Mouse (Mus musculus): ENCODE data around the gene Tmem247.
A peak's percentile ranks its signal among the peaks of the same experiment; 100 is the strongest.

Gene Tmem247

DNA sequence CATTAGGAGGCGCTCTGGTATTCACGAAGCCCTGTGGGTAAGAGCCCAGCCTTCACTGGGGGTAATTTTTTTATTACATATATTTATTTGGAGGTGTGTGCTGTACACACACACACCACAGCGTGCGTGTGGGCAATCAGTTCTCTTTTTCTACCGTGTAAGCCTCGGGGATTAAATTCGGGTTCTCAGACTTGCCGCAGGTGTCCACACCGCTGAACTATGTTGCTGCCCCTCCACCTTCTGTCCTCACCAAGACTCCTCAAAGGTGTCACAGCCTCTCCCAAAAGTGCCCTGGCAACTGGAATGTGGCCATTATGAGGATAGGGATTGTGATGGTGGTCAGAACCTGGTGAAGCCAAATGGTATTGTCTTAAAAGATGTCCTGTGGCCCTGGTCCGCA lies at the start of gene Tmem247:
TSS of gene Tmem247 (plus strand) at position 301 of the 400 bp plus-strand sequence.
- DNase-seq: no peak

DNA sequence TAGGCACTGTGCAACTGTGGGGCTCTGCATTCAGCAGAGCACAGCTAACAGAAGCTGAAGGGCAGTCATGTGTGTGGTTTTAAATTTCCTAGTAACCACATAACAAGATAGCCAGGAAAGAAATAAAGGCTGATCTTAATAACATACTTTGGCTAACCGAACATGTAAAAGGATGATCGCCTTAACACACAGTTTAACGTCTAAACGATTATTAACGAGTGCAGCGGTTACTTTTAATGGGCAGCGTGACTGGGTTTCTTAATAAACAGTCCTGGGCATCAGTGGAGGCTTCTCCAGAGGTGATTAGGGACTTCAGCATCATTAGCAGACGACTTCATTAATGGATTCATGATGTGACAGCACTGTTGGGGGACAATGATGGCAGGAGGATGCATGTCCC lies 46.6 kb upstream of the Tmem247 start:
- no peak for DNase-seq

DNA sequence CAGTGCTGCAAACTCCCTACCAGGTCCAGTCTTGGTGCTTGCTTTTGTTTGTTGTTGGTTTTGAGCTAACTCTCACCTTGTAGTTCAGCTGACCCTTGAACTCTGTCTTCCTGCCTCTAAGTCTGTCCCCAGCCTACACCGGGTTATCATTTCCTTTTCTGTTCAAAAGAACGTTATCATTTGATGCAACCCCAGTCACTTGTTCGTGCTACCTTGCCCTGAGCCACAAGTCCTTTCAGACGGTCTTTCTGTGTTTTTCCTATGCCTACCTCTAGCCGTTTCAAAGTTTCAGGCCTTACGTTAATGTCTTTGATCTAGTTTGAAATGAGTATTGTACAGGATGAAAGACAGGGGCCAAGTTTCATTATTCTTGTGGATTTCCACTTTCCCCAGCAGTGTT lies 44.5 kb upstream of the Tmem247 start:
- DNase-seq: peak; percentile 19

DNA sequence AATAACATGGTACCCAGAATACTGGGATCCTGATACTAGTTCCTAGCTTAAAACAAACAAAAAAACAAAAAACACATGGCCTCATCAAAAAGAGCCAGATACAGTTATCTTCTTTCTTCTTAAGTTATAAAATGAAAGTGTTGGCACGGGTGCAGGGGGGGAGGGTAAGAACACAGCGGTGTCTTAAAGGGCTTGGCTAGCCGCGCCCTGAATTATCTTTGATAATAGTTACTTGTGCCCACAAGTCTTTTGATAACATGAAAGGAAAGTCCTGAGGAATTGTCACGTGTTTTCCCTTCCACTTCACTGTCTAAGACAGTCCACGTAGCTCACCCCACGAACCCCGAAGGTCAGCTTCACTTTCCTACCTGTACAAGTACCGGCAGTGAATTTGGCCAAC lies 40.2 kb upstream of the Tmem247 start:
- DNase-seq: no peak

DNA sequence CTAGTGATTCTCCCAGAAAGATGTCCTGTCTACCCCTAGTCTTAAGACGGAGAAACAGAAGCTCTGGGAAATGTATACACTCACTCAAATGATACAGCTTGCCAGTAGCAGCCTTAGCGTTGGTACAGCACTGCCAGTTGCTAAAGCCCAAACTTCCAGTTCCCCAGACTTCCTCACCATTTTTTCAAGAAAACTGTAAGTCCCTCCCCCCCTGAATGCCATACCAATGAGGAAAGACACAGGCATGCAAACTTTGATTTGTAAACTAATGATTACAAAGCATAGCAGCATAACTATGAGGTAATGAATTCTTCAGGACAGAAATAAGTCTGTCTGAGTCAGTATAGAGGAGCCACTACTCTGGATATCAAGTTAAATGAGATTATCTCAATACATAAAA lies 39.4 kb upstream of the Tmem247 start:
- no peak for DNase-seq

DNA sequence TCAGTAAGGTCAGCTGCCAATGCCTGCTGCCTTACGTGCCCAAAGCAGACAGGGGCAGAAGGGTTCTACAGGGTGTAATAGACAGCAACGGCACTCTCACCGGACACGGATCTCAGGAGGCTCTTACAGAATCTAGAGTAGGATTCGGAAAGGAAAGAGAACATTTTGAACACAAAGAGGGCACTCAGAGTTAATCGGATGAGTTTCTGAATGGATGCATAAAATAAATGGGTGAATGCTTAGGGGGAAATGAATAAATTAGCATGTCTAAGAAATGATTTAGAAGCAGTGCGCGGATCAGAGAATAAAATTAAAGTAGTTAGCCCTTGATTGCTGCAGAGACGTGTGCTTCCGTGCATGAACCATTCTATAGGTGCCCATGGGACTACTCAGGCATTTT lies 37.1 kb upstream of the Tmem247 start:
- no peak for DNase-seq

DNA sequence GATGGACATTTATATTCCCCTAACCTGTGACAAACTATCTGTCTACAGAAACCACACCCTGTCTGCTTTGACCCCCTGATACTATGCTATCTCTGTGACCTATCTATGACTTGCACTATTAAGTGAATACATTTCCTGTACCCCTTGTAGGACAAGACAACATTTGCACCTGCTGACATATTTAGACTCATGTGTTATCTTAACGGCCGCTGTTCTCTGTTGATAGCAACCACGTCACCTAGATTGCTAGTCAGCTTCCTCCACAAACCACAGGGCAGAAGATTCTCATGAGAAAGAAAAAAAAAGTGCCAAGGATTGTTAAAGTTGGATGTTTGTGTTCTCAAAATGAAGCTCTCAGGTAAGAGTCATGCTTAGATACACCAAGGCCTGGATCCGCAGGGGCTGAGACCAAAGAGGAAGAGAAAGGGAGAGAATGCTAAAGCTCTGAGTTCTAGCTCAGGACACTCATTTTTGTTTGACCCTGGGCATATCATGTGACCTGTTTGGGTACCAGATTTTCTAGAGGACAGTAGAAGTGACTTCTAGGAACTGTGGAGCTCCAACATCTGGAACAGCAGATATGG lies 36.6 kb upstream of the Tmem247 start:
- DNase-seq: peak; percentile 16

DNA sequence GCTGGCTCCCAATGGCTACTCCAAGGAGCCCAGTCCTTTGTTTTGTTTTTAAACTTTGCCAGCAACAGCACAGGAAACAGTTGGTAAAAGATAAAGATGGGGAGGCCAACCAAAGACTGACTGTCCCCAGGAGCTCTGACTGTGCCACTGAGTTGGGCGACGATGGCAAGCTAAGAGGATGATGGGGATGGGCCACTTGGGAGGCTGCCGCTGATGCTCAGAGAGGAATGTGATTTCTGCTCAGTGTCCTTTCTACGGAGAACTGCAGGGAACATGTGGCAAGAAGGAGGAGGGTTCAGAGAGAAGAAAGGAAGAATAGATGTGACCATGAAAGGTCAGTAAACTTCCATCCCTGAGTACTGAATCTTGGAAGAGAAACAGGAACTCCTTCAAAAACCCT lies 22.0 kb upstream of the Tmem247 start:
- no peak for DNase-seq

DNA sequence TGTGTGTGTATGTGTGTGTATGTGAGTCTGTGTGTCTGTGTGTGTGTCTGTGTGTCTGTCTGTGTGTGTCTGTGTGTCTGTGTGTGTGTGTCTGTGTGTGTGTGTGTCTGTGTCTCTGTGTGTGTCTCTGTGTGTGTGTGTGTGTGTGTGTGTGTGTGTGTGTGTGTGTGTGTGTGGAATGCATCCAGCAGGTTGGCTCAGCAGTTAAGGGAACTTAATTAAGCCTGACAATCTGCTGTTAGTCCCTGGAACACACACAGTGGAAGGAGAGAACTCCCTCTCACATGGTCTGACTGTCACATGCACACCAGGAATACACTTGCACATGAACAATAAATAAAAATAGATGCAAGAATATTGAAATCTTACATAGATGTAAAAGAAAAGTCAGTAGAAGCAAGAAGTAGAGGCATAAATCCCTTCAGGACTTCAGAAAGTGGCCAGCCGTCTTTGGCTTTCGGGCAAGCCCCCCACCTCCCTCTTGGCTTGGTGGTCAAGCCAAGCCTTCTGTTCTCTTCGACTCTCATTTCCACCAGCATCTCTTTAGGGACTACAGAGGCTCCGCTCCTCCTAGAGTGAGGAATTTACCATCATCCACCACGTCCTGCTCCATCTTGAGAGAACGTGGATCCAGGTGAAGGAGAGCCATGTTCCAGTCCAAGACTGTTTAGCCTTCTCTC lies 19.5 kb upstream of the Tmem247 start:
- no peak for DNase-seq

DNA sequence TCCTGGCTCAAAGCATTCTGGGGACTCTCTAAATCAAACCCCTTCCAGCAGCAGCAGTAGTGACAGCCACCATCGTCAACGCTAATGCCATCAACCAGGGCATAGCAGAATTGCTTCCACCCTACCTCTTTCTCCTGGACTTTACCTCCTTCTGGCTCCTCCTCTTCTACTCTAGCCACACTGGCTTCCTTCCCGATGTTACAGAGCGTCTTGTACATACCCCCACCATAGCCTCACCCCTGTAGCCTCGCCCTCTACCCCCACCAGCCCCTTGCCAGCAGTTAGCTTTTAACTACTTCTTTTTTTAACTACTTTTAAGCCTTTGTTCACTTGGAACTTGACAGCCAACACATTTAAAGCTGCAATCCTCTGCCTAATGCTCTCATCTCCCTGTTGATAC lies 17.3 kb upstream of the Tmem247 start:
- no peak for DNase-seq

DNA sequence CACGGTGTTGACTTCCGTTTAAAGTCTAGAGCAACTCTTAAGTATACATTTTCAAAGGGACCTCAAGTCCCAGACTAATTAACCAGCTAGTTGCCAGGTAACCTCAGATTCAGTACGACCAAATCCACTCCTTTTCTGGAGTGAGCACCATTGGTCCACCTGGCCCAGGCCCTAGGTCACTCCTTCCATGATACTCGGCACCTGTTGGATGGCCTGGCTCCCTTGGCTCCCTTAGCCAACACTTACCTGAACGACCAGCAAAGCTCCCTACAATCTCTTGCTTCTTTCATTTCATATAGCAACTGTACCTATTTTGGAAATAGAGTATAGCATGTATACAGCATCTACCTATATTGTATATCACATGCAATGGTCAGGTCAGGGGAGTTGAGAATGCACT lies 16.6 kb upstream of the Tmem247 start:
- DNase-seq: no peak

DNA sequence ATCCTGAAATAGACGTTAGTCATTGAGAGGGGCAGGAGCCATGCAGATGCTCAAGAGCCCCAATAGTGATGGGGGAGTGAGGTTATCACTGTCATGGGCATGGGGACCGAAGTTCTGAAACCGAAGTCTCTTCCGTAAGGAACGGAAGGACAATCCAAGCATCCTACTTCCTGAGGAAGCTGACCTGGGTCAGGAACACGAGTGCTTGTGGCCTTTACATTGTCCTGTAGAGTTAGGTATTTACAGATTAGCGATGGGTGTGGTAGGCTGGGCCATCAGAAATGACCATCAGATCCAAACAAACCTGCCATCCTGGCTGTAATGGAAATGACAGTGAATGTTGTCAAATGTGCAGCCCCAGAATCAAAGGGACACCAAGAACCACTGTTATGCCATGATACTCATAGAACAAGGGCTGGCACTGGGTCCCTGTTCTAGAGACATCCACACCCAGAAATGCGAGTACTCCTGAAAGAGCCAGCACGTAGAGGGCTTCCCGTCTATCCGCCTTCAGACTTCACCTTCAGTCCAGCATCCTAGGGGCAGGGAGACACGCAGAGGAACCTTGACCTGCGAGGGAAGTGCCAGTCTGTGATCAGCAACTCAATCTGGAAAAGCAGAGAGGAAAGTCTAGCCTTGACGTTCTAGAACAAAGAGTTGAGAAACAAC lies 14.6 kb upstream of the Tmem247 start:
- no peak for DNase-seq

DNA sequence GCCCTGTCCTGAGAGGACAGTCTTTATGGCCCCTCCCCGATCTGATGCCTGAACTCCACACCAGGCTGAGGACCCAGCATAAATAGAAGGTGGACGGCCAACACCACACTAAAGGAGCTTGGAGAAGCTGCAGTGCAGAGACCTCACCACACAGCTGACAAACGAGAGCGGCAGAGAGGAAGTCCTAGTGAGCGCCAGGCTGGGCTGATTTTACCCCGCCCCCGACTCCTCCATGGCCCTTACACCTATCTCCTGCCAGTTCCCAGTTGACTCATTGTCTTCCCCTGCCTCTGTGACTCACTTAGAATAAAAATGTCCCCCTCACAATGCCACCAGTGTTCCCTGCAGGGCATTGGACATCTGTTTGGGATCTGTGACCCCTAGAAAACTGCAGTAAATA lies 13.6 kb upstream of the Tmem247 start:
- peak; percentile 61 for DNase-seq

DNA sequence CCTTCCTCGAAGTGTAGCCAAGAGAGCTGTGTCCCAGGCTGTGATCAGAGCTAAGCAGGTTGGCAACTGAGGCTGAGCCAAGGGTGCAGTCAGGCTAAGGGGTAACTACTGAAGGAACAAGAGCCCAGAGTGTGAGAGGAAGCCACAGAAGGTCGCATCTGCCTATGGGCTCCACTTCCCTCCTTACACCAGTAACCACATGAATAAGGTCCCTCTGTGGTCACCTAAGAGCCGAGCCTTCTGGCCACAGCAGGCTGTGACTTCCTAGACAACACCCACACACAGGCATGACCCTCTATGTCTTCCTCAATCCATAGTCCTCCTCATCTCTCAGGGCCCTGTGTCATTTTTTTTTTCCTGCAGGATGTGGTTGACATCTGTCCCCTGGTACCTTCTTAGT lies 12.9 kb upstream of the Tmem247 start:
- DNase-seq: no peak

DNA sequence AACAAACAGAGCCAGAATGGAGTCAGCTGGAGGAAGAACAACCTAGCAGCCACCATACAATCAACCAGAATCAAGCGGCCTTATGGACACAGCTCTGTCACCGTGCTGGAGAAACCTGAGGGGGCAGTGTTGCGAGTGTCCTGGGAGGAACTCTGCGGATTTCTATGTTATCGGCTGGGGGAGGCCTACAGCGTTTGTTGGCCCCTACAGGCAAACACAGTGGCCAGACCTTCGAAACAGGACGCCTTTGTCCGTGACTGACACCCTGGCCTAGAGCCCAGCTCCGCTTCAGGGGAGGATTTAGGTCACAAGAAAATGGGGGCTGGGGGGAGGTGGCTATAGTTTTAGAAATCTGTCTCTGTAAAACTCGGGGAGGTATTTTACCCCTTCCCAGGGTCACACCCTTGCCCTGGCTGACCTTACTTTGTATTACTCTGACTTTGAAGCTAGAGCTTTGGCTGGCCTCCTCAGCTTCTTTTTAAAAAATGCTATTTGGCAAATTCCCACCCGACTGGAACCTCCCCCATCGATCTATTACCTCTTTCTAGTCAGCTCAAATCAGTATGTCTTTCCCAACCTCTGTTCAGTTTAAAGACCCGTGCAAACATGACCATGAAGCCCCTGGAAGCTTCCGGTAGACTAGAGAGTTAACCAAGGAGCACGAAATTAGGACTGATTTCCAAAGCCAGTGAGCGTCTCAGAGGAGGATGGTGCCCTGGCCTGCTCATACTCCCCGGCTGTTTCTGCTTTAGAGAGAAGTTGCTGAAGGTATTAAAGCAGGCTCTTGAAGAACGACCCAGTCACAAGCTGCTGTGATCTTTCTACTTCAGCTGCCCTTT lies 11.6 kb upstream of the Tmem247 start:
- peak; percentile 5 for DNase-seq

DNA sequence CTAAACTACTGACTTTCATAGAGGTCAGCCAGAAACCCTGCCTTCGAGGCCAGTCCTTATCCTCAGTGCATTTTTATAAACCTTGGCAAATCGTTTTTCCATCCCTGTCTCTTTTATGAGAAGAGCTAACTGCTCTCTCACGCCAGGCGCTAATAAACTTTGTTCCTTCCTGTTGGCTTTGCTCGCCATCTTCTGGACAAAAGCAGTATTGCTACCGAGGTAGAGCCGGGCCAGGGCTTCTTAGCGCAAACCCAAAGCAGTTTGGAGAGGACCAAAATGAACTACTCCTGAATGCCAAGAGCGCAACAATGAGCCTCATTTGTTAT lies 11.0 kb upstream of the Tmem247 start:
- DNase-seq: peak; percentile 82

DNA sequence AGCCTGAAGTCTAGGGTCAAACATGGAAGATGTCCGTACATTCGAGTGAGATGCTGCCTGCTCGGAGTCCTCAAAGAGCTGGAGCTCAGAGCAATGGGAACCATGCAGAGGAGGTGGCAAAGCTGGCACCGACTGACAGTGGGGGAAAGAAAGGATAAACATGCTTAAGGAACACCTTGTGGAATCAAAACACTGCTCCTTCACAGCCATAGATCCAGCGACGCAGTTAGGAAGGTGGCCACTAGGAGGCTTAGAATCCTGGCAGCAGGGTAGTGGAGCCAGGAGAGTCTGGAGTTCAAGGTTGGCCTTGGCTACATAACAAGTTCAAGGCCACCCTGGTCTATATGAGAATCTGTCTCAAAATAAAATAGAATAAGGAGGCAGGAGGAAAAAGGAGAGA lies 10.5 kb upstream of the Tmem247 start:
- peak; percentile 18 for DNase-seq

DNA sequence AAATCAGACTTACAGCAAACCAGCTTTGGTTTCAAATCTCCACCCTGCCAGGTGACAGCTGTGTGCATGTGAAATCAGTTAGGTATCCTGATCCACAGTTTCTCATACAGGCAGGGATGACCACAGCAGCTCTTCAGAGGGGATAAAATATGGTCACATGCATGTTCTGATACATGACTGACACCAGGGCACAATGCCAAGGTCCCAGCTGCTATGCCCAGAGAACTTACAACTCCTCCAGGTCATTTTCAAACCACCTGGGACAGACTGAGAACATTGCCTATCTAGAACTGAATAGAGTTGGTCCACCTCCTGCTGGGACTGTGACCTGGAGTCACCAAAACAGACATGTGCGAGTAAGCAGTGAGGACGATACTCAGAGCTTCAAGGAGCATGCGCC lies 10.1 kb upstream of the Tmem247 start:
- DNase-seq: no peak

DNA sequence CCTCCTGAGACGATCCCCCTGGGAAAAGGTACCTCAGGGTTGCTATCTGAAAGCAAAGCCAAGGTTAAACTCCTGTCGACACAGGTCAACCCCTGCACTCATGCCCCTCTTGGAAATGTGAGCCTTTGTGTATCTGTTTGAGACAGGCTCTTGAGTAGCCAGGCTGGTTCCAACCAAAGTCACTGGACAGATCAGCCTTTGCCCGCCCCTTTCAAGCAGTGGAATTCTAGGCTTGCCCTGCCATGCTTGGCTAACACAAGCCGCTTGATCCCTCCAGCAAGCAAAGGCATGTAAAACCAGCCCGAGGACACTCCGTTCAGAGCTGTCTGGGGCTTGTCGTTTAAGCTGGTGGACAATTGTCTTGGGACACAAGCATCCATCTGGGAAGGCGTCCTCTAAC lies 8.8 kb upstream of the Tmem247 start:
- DNase-seq: no peak

DNA sequence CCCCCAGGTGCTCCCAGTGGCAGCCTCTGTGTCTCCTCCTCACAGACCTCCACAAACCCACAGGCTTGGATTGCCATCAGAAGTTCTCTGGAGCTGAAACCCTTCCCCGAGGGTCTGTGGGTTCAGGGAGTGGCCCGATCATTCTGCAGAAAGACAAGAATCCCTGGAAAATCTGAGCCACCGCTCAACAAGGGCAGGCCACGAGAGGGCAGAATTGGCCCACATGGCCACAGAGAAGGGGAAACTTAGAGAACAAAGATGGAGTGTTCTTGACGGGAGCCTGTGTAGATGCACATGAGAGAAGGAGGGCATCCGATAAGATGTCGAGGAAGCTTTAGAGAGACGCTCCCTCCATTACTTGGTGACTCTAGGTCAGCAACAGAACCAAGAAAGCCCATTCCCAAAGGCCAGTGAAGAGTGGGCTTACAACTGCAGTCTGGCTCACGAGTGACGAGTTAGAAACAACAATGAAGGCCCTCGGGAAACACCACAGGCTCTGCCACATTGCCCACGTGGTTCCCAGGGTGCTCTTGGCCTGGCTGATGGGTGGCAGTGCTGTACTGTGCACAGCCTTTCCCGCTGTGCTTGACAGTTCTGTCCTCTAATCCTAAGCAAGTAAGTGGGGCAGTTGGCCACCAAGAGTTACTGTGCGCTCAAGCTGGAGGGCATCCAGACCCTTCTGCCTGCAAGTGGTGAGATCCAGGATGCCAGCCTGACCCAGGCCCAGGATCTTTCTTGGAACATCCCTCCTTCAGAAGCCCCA lies 7.2 kb upstream of the Tmem247 start:
- no peak for DNase-seq

DNA sequence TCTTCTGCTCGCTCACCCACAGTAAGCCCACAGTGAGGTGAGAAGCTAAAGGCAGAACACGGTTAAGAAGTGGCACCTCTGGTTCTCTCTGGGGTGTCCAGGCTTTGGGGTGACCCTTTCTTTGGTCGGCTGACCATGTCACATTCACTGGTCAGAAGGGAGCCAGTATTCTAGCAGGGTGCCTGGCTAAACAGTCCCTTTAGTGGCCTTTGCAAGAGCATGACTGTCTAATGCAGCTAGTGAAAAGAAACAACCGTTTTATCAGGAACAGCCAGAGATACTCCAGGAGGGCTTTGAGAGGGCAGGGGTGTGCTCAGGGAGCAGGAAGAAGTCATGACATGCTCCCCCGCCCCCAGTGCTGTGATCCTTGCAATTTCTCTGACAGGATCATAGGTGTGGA lies 5.9 kb upstream of the Tmem247 start:
- DNase-seq: no peak

DNA sequence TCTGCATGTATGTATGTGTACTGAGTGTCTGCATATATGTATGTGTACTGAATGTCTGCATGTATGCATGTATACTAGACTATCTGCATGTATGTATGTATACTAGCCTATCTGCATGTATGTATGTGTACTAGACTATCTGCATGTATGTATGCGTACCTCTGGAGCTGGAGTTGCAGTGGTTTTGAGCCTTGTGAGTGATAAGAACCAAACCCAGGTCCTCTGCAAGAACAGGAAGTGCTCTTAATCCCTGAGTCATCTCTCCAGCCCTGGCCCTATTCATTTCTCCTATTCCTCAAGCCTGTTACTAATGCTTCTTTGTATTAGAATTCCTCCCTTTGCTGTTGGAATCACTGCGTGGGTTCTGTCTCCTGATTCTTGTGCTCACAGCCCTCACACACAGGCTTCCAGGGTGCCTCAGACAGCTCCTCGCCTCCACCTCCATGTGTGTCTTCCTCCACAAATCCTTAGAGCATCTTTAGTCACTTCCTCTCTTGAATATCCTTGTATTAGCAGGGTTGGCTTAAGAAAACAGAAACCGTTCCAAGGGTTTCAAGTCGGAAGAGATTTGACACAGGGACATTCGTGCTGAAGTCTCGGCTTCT lies 4.0 kb upstream of the Tmem247 start:
- DNase-seq: no peak

DNA sequence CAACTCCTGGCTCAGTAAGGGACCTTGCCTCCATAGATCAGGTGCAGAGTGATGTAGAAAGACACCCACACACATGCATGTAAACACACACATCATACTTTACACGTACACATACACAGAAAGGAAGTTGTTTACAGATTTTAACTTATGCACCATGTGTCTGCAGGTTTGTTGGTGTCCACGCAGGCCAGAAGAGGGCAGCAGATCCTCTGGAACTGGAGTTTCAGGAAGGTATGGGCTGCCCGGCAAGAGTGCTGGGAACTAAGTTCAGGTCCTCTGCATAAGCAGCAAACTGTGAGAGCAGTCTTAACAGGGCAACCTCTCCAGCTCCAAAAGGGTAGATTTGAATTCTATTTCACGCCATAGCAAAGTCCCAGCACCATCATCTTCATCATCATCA lies 1.6 kb upstream of the Tmem247 start:
- DNase-seq: no peak
